Mouse (Mus musculus): Measurements from ENCODE around the gene Arl6ip1.
A peak's percentile ranks its signal among the peaks of the same experiment; 100 is the strongest.

- TF ChIP-seq CTCF (conservative IDR thresholded peaks at IDR 0.05; ENCODE audit: insufficient read depth, insufficient read length, low read depth, low read length) (0 out of 2 replicates have a peak, but pooled peaks have one; percentile 11), POLR2A (IDR thresholded peaks at IDR 0.05; ENCODE audit: low read depth, low read length) (no peak)
These were observed 485 bp downstream of the Arl6ip1 start for GRCm38 (mm10) chr7:118128925-118129429.

Measured in kidney, adult 2 months (tissue).